Mouse (Mus musculus): ENCODE data around the gene Ttc3. TPM values are rescaled to one million over a fixed set of nuclear protein-coding genes. Genes with fewer than 3 reads are reported as not detected.
"Not testable (repeated sequence)": the region's sequence is repeated elsewhere in the genome, so short reads cannot be mapped to it uniquely, and the experiment has no call there.

Gene Ttc3
- total RNA-seq (2021): 100 to 1,000 TPM; 751 to 808 TPM
- long read RNA-seq, transcript Ttc3-224 (22 exons, 2,572 nt): major isoform, 5 of 140 reads
- long read RNA-seq, partial matches to known transcripts: 76 of 140 reads
- long read RNA-seq, other reads (novel, unspliced or antisense): 55 of 140 reads

DNA sequence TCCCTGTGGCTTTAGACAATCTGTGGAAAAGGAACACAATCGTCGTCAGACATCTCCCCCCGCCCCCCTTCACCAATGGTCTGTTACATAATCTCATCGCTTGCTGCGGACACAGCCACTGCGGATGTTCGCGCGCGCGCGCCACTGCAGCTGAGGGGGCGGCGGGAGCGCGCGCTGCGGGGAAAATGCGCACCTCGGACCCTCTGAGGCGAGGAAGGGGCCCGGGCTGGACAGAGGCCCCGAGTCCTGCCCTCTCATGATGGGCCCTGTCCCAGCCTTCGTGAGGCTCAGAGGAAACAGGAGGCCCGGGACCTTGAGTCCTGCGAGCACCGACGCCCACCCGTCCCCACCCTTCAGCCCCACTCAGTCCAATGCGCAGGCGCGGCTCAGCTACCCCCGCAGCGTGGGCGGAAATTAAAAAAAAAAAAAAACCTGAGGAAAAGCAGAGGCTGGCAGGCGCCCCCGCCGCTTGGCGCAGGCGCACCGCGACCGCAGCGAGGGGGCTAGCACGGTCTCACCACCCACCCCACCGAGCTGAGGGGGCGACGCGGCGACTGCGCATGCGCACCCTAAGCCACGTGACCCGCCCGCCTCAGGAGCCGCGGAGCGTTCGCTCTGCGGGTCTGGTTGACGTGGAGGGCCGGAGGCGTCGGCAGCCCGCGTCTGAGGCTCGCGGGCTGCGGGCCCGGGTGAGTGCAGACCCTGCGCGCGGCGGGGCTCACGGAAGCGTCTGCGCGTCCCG is at the start of gene Ttc3:
Ttc3 (plus strand) TSS at position 446 of the 742 bp plus-strand sequence.
- peak; percentile 95 to 98 for DNase-seq (ENCODE audit: low spot score in 2 of 2)

DNA sequence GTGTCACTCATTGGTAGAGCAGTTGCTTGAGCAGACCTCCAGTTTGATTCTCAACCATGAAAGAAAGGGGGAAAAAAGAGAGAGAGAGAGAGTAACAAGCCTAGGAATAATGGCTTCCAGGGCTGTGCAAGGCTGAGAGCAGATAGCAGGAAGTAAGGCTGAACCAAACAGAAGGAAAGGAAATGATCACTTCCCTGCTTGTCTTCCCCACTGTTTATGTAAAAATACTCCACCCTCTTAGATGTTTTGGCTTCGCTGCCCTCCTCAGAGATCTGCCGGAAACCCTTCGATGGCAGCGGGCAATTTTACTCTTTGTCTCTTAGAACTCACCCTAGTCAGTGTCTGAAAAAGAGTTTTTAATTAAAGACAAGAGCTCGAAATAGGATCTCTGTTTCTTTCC is 46.7 kb upstream of the Ttc3 start:
- no peak for DNase-seq (ENCODE audit: low spot score in 2 of 2)

DNA sequence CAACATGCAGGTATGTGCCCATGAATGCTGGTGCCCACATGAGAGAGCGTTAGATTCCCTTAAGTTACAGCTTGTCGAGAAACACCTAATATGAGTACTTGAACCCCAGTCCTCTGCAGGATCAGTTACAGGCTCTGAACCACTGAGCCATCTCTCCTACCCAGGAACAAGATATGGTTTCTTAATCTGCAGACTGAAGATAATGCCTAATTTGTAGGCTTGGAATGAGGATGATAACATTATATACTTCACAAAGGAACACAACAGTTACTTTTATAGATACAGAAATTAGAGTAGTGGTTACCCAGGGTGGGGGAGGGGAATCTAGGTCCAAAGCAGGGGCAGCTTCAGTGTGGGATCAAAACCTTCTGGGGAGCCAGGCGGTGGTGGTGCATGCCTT is 44.4 kb upstream of the Ttc3 start:
- DNase-seq (ENCODE audit: low spot score in 2 of 2): no peak

DNA sequence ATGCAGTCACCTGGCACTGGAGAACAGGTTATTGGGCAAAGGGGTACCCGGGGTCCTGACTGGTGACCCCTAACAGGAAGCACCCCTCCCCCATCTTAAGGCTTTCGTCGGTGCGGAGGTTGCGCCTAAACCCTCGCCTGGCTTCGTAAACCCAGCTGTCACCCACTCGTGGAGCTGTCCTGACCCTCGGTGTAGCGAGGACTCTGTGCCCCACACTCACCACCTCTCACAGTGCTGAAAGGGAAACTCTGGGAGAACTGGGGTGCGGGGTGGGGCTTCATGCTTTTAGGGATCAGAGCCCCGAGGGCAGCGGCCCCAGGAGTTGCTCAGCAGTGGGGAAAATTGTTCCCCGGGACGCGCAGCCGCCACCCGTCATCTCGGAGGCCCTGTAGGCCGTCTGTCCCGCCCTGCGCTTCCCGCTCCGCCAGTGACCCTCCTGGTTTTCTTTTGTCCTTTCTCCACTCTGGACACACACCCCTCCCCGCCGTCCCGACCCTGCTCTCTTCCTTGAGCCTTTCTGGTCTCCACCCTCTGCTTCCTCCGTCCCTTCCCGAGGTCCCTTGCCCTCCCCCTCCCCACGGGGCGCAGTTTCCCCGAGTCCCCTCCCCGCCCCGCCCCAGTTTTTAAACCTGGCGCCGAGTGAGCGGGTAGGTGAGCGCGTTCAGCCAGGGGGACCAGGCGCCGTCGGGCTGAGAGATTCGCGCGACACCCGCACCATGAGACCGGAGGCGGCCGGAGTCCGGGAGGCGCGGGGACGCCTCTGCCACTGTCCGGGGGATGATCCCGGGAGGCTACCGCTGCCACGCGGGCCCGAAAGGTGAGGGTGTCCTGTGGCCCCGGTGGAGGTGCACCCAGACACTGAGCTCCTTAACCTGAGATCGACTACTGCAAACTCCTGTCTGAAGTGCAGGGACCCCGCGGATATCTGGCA is 42.4 kb upstream of the Ttc3 start, which contains the start of gene Ripply3:
Ripply3 (plus strand) TSS at position 640 of the 931 bp plus-strand sequence.
- no peak for DNase-seq (ENCODE audit: low spot score in 2 of 2)

- no peak for DNase-seq (ENCODE audit: low spot score in 2 of 2)
These were observed 41.2 kb upstream of the Ttc3 start for GRCm38 (mm10) chr16:94328881-94329867.

- no peak for DNase-seq (ENCODE audit: low spot score in 2 of 2)
These were observed 40.0 kb upstream of the Ttc3 start for GRCm38 (mm10) chr16:94330429-94330828.

DNA sequence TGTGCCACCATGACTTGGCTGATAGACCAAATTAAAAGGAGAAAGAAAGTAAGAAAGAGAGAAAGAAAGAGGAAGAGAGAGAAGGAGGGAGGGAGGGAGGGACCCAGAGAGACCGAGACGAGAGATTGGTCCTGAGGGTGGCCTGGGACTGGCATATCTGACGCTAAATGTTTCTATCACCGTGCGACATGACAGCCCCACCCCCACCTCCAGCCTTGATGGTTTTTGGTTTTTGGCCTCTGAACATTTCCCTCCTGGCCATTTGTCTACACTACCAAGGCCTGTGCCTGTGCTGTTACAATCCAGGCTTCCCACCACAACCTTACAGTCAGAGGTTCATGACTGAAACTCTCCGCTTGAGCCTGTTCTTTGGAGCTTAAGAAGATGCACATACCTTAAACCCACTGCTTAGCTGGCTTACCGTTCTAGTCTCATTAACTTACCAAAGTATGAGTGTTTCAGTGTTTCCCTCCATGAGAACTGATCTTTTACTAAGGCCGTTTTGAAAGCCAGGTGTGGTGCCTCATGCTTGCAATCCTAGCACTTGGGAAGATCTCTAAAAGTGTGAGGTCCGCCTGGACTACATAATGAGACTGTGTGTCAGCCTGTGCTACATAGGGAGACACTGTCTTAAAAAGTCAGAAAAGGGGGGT is 39.1 kb upstream of the Ttc3 start:
- no peak for DNase-seq (ENCODE audit: low spot score in 2 of 2)

DNA sequence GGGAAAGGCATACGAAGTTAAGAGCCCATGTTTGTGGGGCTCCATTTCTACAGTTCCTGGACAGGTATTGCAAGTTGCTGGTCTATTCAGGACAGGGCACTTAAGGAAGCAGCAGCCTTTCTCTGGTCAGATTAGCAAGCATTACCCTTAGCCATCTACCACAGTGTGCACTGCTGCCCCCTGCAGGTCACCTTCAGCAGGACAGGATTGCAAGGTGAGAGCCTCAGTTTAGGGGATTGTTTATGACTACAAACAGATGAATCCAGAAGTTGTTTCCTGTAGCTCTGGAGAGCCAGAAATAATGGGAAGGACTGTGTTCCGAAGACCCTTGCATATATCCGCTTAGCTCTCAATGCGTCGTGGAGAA is 38.5 kb upstream of the Ttc3 start:
- DNase-seq (ENCODE audit: low spot score in 2 of 2): peak; percentile 41 to 57

- DNase-seq (ENCODE audit: low spot score in 2 of 2): no peak
These were observed 34.8 kb upstream of the Ttc3 start for GRCm38 (mm10) chr16:94335656-94336055.

- not testable (repeated sequence) for DNase-seq (ENCODE audit: low spot score in 2 of 2)
These were observed 31.0 kb upstream of the Ttc3 start for GRCm38 (mm10) chr16:94339164-94340160.

- no peak for DNase-seq (ENCODE audit: low spot score in 2 of 2)
These were observed 24.7 kb upstream of the Ttc3 start for GRCm38 (mm10) chr16:94345733-94346132.

GRCm38 (mm10) chr16:94347080-94347731 is 23.2 kb upstream of the Ttc3 start:
- DNase-seq (ENCODE audit: low spot score in 2 of 2): no peak

- no peak for DNase-seq (ENCODE audit: low spot score in 2 of 2)
These were observed 21.6 kb upstream of the Ttc3 start for GRCm38 (mm10) chr16:94348779-94349178.

GRCm38 (mm10) chr16:94349588-94350286 is 20.7 kb upstream of the Ttc3 start:
- peak in 1 of 2 experiments; percentile 22 for DNase-seq (ENCODE audit: low spot score in 2 of 2)

- DNase-seq (ENCODE audit: low spot score in 2 of 2): no peak
These were observed 20.1 kb upstream of the Ttc3 start for GRCm38 (mm10) chr16:94350287-94350677.

DNA sequence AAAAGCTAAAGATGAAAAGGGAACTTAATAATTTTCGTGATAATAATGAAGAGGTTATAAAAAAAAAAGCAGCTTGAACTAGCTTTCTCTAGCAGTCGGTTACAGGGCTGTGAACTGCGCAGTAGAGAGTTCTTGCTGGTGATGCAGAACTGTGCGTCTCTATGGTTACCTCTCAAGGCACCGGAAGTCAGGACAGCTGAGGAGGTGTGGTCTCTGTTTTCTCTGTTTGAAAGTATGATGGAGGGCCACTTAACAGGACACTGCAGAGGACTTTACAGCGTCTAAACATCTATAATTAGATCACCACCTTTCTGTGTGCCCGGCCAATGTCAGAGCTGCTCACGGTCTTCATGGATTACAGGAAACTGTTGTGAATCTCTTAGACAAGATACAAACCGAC is 16.0 kb upstream of the Ttc3 start:
- DNase-seq (ENCODE audit: low spot score in 2 of 2): no peak

DNA sequence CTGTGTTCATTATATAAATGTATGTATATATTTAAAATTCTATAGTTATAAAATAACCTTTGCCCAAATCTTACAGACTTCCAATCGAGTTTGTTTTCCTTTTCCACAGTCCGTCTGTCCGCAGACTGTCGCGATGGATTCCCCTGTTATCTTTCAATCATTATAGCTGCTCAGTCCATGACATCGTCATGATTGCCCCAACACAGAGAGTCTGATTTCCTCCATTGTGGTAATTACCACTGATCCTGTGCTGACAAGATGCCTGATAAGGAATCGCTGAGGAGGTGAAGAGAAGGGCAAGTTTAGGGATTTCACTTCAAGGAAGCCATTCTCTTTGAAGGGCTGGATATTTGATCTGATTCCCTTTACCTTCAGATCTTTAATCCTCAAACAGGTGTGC is 14.4 kb upstream of the Ttc3 start:
- no peak for DNase-seq (ENCODE audit: low spot score in 2 of 2)

All from layer of hippocampus, postnatal 10 days (tissue).